Mouse (Mus musculus): ENCODE results near the gene Evi5. TPM values are rescaled to one million over a fixed set of nuclear protein-coding genes. Genes with fewer than 3 reads are reported as not detected.

Gene Evi5
- total RNA-seq, 2 experiments from 2014 or later = 14.4 to 26.1 TPM

- no peak for ATAC-seq (replicated peaks; ENCODE audit: low FRiP score, low TSS enrichment, poor library complexity, severe bottlenecking)
Measured at GRCm38 (mm10) chr5:107765946-107766345, 109.0 kb downstream of the Evi5 start.

GRCm38 (mm10) chr5:107764486-107764885 lies 110.4 kb downstream of the Evi5 start:
- no peak for ATAC-seq (replicated peaks; ENCODE audit: low FRiP score, low TSS enrichment, poor library complexity, severe bottlenecking)

GRCm38 (mm10) chr5:107763674-107764073 lies 111.2 kb downstream of the Evi5 start:
- ATAC-seq (replicated peaks; ENCODE audit: low FRiP score, low TSS enrichment, poor library complexity, severe bottlenecking) = no peak

GRCm38 (mm10) chr5:107759121-107759520 lies 115.8 kb downstream of the Evi5 start:
- ATAC-seq (replicated peaks; ENCODE audit: low FRiP score, low TSS enrichment, poor library complexity, severe bottlenecking) = peak; percentile 99

DNA sequence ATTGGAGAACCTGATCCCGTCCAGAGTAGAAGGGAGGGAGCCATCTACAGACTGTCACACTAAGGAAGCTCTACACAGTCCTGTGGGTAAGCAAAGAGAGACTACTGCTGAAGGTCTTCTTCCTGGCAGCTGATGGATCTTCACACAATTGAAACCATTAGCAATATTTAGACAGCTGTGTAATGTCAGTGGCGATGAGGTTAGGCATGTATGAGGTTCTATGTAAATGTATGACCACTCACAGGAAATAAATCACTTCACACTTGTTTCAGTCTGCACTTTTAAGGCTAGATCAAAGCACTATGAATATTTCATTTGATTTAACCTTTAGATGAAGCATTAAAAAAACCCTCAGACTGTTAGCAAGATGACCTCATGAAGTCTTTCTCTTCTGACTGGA lies 118.8 kb downstream of the Evi5 start:
- no peak for ATAC-seq (replicated peaks; ENCODE audit: low FRiP score, low TSS enrichment, poor library complexity, severe bottlenecking)

GRCm38 (mm10) chr5:107754740-107755139 lies 120.2 kb downstream of the Evi5 start:
- no peak for ATAC-seq (replicated peaks; ENCODE audit: low FRiP score, low TSS enrichment, poor library complexity, severe bottlenecking)

- ATAC-seq (replicated peaks; ENCODE audit: low FRiP score, low TSS enrichment, poor library complexity, severe bottlenecking) = no peak
Measured at GRCm38 (mm10) chr5:107753656-107754055, 121.3 kb downstream of the Evi5 start.

GRCm38 (mm10) chr5:107749229-107749916 lies 125.5 kb downstream of the Evi5 start:
- ATAC-seq (replicated peaks; ENCODE audit: low FRiP score, low TSS enrichment, poor library complexity, severe bottlenecking) = 0 out of 2 replicates have a peak, but pooled peaks have one; percentile 50

DNA sequence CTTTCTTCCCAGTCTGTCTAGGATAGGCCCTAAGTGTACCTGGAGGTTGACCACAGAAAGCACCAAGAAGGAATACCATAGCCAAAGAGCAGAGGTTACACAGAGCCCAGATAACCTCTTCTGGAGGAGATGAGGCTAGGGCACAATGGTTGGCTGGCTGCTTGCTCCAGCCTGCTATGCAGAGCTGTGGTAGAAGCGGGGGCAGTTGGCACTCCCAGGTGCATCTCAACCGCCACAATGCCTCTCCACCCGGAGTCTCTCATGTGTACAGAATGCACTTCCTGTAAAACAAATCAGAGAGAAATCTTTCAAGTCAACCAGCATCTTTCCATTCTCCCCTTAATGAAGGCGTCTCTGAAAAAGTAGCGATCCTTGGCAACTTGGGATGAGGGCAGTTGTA lies 135.9 kb downstream of the Evi5 start:
- ATAC-seq (replicated peaks; ENCODE audit: low FRiP score, low TSS enrichment, poor library complexity, severe bottlenecking) = no peak

DNA sequence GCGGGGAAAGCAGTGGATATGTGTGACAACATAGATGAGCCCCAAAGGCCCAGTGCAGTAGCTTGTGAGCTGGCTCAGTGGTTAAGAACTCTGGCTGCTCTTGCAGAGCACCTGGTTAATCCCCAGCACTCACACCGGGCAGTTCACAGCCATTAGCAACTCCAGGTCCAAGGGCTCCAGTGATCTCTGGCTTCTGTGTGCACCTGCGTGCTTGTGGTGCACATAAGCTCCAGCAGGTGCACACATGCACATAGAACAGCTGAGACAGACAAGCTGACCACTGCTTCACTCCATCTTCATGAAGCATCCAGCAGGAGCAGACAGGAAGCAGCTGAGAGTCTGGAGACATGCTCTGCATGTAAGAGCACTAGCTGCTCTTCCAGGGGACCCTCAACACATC lies 136.6 kb downstream of the Evi5 start:
- no peak for ATAC-seq (replicated peaks; ENCODE audit: low FRiP score, low TSS enrichment, poor library complexity, severe bottlenecking)

- no peak for ATAC-seq (replicated peaks; ENCODE audit: low FRiP score, low TSS enrichment, poor library complexity, severe bottlenecking)
Measured at GRCm38 (mm10) chr5:107736171-107736570, 138.7 kb downstream of the Evi5 start.

- ATAC-seq (replicated peaks; ENCODE audit: low FRiP score, low TSS enrichment, poor library complexity, severe bottlenecking) = no peak
Measured at GRCm38 (mm10) chr5:107731844-107732243, 143.1 kb downstream of the Evi5 start.

DNA sequence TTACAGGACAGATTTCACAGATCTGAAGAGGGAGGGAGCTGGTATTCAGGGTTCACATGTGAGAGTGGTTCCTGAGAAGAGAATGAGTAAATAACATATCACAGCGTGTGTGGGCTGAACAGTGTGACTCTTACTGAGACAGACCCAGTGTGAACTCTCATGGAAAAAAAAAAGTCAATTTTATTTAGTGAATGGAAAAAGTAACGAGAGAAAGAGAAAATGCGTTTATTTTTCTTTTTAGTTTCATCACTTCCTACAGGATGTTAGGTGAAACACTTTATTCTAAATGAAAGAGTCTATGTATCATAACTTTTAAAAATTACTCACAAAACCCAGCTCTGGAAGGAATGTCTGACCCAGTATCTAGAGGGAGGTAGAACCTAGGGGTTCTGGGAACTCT lies 143.5 kb downstream of the Evi5 start:
- no peak for ATAC-seq (replicated peaks; ENCODE audit: low FRiP score, low TSS enrichment, poor library complexity, severe bottlenecking)

DNA sequence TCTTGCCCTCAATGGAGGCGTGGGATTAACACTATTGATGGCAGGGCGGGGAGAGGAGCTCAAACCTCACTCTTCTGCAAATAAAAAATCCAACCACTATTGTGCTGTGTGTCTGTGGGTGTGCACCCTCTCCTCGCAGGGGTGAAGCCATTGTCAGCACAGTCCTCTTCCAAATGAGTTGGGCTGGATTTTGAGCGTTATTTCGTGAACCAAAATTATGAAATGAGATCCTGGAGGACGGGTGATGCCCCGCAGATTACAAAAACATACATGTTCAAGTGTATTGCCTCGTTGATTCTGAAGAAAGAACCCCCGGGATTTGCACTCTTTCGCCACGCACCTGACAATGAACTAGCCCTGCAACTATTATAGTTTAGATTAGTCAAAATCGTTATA lies 147.9 kb downstream of the Evi5 start:
- ATAC-seq (replicated peaks; ENCODE audit: low FRiP score, low TSS enrichment, poor library complexity, severe bottlenecking) = no peak

DNA sequence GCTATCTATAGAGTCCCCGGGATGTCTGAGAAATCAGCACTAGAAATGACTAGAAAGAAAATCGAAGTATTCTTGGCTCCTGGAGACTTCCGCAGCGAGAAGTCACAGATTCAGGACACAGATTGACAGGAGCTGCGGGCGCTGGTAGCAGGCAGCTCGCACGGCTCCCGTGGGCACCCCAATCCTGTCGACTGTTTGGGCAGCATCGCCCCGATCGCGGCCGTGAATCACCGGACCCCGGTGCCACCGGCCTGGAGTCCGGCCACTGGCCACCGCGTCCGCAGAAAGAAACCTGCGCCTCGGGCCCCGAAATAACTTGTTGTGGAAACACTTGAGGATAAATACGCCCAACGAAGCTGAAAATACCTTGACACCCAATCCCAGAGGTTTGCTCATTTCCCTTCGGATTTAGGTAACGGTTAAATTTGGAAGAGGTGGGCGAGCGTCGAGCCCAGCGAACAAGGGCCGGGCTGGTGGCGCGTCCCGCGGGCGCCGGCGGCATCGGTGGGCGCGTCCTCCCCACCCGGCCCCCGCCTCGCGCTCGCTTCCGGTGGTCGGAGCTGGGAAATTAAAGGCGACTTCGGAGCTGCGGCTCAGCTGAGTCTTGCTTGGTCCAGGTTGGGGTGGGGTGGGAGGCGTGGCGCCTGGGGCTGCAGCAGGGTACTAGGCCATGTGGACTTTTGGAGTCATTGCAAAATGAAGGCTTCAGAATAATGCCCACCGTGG lies 148.5 kb downstream of the Evi5 start:
- ATAC-seq (replicated peaks; ENCODE audit: low FRiP score, low TSS enrichment, poor library complexity, severe bottlenecking) = no peak

- no peak for ATAC-seq (replicated peaks; ENCODE audit: low FRiP score, low TSS enrichment, poor library complexity, severe bottlenecking)
Measured at GRCm38 (mm10) chr5:107725435-107726261, 149.3 kb downstream of the Evi5 start, which contains the start of gene Gfi1. Gene Gfi1, minus strand, starts transcription at chr5:107726036.

DNA sequence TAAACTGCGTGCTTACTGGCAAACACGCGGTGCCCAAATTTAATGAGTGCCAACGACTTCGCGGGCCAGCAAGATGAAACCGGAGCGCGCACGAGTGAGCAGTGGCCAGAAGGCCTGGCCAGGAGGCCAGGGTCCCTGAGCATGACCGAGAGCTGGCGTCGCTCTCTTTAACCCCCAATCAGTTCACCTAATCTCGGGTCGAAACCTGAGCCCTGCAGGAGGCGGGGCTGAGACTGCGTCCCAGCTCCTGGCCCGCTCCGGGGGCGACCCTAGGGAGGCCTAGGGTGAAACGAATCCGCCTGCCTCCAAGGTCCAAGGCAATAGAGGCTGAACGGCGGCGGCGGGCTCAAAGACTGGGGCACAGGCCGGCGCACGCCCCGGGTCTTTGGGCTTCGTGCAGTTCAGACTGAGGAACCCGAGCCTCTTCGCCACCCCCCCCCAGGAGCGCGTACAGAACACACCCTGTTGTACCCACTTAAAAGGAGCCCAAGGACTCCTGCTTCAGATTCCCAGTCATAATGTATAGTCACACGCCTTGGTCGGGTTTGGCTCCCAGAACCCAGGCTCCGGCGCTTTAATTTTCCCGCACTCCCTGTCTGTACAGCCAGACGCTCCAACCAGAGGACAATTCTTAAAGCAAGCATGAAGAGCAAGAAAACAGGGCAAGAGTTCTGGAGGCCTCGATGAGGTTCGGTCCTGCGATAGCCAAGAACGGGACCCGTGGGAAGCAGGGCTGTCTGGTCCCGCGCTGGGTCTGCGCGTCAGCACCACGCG lies 150.1 kb downstream of the Evi5 start:
- 0 out of 2 replicates have a peak, but pooled peaks have one; percentile 31 for ATAC-seq (replicated peaks; ENCODE audit: low FRiP score, low TSS enrichment, poor library complexity, severe bottlenecking)

DNA sequence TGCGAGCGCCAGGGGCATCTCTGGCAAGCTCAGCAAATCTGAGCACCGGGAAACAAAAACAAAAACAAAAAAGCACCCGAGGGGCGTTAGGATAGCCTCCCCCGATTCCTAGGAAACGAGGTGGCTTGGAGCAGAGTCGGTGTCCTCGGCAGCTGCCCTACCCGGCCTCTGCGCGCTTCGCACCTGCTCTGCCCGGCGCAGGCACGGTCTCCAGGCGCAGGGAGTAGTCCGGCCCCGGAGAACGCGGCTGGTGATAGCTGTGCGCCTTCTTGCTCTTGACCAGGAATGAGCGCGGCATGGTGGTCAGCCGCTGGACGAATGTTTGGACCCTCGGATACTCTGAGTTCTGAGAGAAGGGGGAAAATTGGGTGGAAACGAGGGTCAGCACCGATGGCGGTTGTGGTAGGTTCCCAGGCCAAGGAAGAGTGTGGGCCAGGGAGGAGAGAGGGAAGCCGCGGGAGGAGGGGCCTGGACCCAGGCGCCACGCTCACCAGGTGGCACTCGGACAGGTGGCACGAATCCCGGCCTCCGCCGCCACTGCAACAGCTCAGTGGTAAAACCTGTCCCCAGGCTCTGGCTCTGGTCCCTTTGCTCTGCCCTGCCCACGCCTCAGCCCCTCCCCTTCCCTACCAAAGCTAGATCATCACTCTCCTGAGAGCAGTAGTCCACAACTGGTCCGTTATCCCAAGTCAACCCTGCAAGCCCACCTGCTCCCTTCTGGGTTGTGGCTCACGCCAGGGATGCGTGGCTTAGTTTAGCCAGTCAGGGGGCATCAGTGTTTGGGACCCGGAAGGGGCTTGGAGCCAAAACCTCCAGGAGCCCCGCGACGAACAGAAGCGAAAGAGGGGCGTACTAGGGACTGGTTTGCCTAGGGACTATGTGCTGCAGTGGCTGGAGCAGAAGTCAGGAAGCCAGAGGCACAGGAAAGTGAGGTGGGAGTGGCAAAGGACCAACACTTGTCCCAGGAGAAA lies 151.1 kb downstream of the Evi5 start:
- ATAC-seq (replicated peaks; ENCODE audit: low FRiP score, low TSS enrichment, poor library complexity, severe bottlenecking) = no peak

Data from megakaryocyte-erythroid progenitor cell, adult 5-6 weeks (primary cell).